Mouse (Mus musculus) left cerebral cortex, postnatal 25 days (tissue): ENCODE results near the gene Tbxa2r. TPM values are rescaled to one million over a fixed set of nuclear protein-coding genes. Genes with fewer than 3 reads are reported as not detected.

Experiments used
- DNase-seq, 2 experiments: peaks; one replicate each; pipeline ENCODE4 v3.0.0; 2022; ENCODE audit warnings: low spot score in 2 of 2, mixed read lengths in 1 of 2
- intact Hi-C: fragments of 180-260 bp; cut with DNase I; formaldehyde crosslinking; loops from one replicate; pipeline ENCODE4 v1.15.1; 2025
- total RNA-seq, 2 experiments: library from RNA; stranded (reverse); gene quantifications; 2 replicates each; pipeline ENCODE4 v1.2.3; 2021

The Tbxa2r gene
- total RNA-seq, 2 experiments from 2014 or later: 1.2 to 1.4 TPM

DNA sequence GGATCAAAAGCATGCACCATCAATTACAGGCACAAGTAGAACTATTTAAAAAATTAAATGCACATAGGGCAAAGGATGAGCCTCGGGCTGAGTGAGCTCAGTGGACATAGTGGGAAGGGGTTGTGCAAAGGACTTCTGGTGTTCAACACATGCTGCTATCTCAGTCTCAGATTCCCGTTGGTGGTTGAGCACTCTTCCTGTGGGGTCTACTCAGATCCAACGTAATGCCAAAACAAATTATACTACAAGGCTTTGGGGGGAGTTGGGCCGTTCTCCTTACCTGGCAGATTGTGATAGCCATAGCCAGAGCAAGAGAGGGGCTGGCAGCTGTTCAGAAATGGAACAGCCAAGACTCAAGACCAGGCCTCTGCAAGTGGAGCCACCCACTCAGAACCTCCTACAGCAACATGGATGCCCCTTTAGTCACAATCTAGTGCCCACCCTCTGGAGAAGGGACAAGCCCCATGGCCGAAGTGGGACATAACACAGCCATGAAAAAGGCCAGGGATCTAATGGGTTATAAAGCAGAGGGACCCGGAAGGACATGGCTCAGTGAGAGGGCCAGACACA, 51.4 kb downstream of the Tbxa2r start:
- DNase-seq: no peak
- intact Hi-C loops: no loop called here

DNA sequence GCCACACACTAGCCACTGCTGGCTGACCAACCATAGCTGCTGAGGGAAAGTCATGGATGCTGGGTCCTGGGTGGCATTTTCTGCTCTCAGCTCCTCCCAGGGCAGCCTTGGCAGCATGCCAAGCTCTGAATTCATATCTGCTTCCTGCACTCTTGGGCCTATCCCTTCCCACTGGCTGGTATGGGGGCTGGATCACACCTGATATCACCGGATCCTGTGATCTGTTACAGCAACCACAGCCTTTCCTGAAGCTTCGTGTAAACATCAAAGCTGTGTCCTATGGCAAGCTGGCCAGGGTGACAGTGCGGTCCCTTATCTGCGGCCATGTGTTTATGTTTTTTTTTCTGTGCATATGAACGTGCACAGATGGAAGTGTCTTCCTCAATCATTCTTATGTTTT, 53.5 kb downstream of the Tbxa2r start:
- no peak for DNase-seq
- intact Hi-C loops: no loop called here

DNA sequence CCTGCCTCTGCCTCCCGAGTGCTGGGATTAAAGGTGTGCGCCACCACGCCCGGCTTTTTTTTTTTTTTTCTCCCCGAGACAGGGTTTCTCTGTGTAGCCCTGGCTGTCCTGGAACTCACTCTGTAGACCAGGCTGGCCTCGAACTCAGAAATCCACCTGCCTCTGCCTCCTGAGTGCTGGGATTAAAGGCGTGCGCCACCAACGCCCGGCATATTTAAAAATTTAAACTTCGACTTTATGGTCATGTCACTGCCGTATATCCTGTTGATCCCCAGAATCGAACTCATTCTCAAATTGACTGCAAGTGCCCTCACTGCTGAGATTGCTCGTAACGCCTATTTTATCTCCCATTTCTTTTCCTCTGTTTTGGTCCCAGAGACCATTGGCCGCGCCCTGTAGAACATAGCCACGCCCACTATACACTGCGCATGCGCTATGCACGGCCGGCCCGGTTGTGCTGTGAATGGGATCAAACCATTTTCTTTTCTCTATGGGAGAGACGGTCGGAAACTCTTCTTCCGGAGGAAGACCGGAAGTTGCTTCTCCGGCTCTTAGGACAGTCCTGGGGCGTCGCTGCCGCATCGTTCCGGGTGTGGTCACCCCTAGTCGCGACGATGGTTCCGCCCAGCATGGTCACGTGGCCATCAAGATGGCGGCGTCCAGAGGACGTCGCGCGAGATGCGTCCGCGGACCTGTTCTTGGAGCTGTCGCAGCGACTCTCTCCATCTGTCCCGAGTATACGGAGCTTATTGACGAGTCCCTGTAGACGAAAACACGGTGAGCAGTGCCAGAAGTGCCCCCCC, 55.5 kb downstream of the Tbxa2r start, which contains the start of the genes Dohh and Gm48551:
Gene Dohh, plus strand, starts transcription at position 627 of the 803 bp plus-strand sequence.
Gene Gm48551, plus strand, starts transcription at position 665 of the 803 bp plus-strand sequence.
- DNase-seq: peak; percentile 98 to 99
- intact Hi-C loops: no loop called here

DNA sequence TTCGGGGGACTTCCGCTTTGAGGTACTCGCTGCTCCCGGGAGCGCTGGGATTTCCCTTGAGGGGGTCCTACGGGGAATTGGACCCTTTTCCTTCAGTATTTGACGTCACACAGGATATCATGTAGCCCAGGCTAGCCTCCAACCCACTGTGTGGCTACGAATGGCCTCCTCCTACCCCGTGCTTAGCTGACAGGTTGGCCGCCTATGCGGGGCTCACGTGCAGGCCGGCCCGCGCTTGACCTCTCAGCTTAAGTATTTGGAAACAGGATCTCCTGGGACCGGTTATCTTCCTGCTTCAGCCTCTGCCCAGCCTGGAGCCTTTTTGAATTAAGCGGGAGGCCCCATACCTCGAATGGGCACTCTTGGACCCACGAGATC, 56.1 kb downstream of the Tbxa2r start:
- intact Hi-C loops: no loop called here
- no peak for DNase-seq

Other genes with a start within 250 kb of the Tbxa2r start
- under 1 TPM; 0.25 to 0.60 TPM for gene Creb3l3, start 229.9 kb upstream of the Tbxa2r start, total RNA-seq
- gene Map2k2, start 222.8 kb upstream of the Tbxa2r start, total RNA-seq: 100 to 1,000 TPM; 122 to 124 TPM
- 100 to 1,000 TPM; 114 TPM for gene Zbtb7a, start 193.5 kb upstream of the Tbxa2r start, total RNA-seq
- gene Pias4, start 160.8 kb upstream of the Tbxa2r start, total RNA-seq: 10 to 100 TPM; 26.6 to 28.7 TPM
- 100 to 1,000 TPM; 854 to 872 TPM for gene Eef2, start 152.1 kb upstream of the Tbxa2r start, total RNA-seq
- 10 to 100 TPM; 71.3 to 77.7 TPM for gene Dapk3, start 145.7 kb upstream of the Tbxa2r start, total RNA-seq
- gene 4930442H23Rik, start 144.9 kb upstream of the Tbxa2r start, total RNA-seq: not detected
- under 1 TPM in 1 of 2 experiments, not detected in 1; 0.23 TPM for gene Nmrk2, start 126.7 kb upstream of the Tbxa2r start, total RNA-seq
- gene Atcay, start 97.9 kb upstream of the Tbxa2r start, total RNA-seq: 100 to 1,000 TPM; 194 to 208 TPM
- gene Zfr2, start 95.6 kb upstream of the Tbxa2r start, total RNA-seq: 10 to 100 TPM; 57.2 to 63.1 TPM
- gene Matk, start 75.8 kb upstream of the Tbxa2r start, total RNA-seq: 100 to 1,000 TPM; 191 to 194 TPM
- 10 to 100 TPM; 42.5 to 47.3 TPM for gene Mrpl54, start 61.8 kb upstream of the Tbxa2r start, total RNA-seq
- 10 to 100 TPM; 38.6 to 40.0 TPM for gene Apba3, start 61.8 kb upstream of the Tbxa2r start, total RNA-seq
- under 1 TPM; 0.23 to 0.30 TPM for gene Tjp3, start 37.1 kb upstream of the Tbxa2r start, total RNA-seq
- 100 to 1,000 TPM; 402 to 420 TPM for gene Pip5k1c, start 35.8 kb upstream of the Tbxa2r start, total RNA-seq
- gene Cactin, start 7.6 kb upstream of the Tbxa2r start, total RNA-seq: 10 to 100 TPM; 27.8 to 28.4 TPM
- gene Gipc3, start 14.5 kb downstream of the Tbxa2r start, total RNA-seq: under 1 TPM; 0.92 to 0.96 TPM
- 10 to 100 TPM; 23.5 to 28.4 TPM for gene Hmg20b, start 21.7 kb downstream of the Tbxa2r start, total RNA-seq
- 10 to 100 TPM; 39.3 to 41.1 TPM for gene Mfsd12, start 28.8 kb downstream of the Tbxa2r start, total RNA-seq
- gene 4930404N11Rik, start 37.1 kb downstream of the Tbxa2r start, total RNA-seq: 1 to 10 TPM in 1 of 2 experiments, under 1 TPM in 1; 0.78 to 2.2 TPM
- gene Fzr1, start 49.8 kb downstream of the Tbxa2r start, total RNA-seq: 10 to 100 TPM; 63.5 to 70.2 TPM
- 10 to 100 TPM; 83.7 to 87.7 TPM for gene Dohh, start 55.7 kb downstream of the Tbxa2r start, total RNA-seq
- gene Gm48551, start 55.7 kb downstream of the Tbxa2r start, total RNA-seq: 1 to 10 TPM; 3.5 to 4.2 TPM
- 1 to 10 TPM; 4.0 to 4.1 TPM for gene Gm48552, start 60.3 kb downstream of the Tbxa2r start, total RNA-seq
- gene Smim24, start 64.3 kb downstream of the Tbxa2r start, total RNA-seq: 1 to 10 TPM in 1 of 2 experiments, under 1 TPM in 1; 0.89 to 1.5 TPM
- 10 to 100 TPM; 81.1 to 87.3 TPM for gene Nfic, start 126.9 kb downstream of the Tbxa2r start, total RNA-seq
- 100 to 1,000 TPM; 285 to 286 TPM for gene Celf5, start 154.0 kb downstream of the Tbxa2r start, total RNA-seq
- gene Ncln, start 167.7 kb downstream of the Tbxa2r start, total RNA-seq: 10 to 100 TPM; 76.4 to 77.0 TPM
- gene S1pr4, start 171.4 kb downstream of the Tbxa2r start, total RNA-seq: under 1 TPM; 0.53 to 0.73 TPM
- 1 to 10 TPM; 2.0 to 3.1 TPM for gene Gna15, start 195.5 kb downstream of the Tbxa2r start, total RNA-seq
- 100 to 1,000 TPM; 101 to 107 TPM for gene Gna11, start 216.5 kb downstream of the Tbxa2r start, total RNA-seq
- 100 to 1,000 TPM; 630 to 638 TPM for gene Aes, start 230.8 kb downstream of the Tbxa2r start, total RNA-seq
- gene Tle2, start 245.8 kb downstream of the Tbxa2r start, total RNA-seq: 10 to 100 TPM; 28.8 to 30.3 TPM